Mouse (Mus musculus) heart, adult 18-20 months (tissue): ENCODE data around the gene Manba. TPM values are rescaled to one million over a fixed set of nuclear protein-coding genes. Genes with fewer than 3 reads are reported as not detected.
"Not testable (repeated sequence)": the region's sequence is repeated elsewhere in the genome, so short reads cannot be mapped to it uniquely, and the experiment has no call there.

Source experiments
- DNase-seq, 2 experiments: peaks; one replicate each; pipeline ENCODE4 v3.0.0; 2021 to 2022; ENCODE audit warnings: mixed read lengths in 1 of 2
- long read RNA-seq, 2 experiments: library from polyadenylated mRNA; stranded (forward); transcript quantifications; one replicate each; pipeline ENCODE4 v2.0.0; 2021
- total RNA-seq, 2 experiments: library from RNA; stranded (reverse); gene quantifications; 2 replicates each; pipeline ENCODE4 v1.2.3; 2021

Gene Manba
- 10 to 100 TPM; 15.0 to 17.5 TPM for total RNA-seq
- long read RNA-seq, experiment 1, transcript Manba-201 (17 exons, 3,675 nt): major isoform, 11 of 14 reads
- long read RNA-seq, experiment 1, partial matches to known transcripts: 0 of 14 reads
- long read RNA-seq, experiment 1, other reads (novel, unspliced or antisense): 3 of 14 reads
- long read RNA-seq, experiment 2, transcript Manba-201 (17 exons, 3,675 nt): major isoform, 5 of 6 reads
- long read RNA-seq, experiment 2, partial matches to known transcripts: 1 of 6 reads
- long read RNA-seq, experiment 2, other reads (novel, unspliced or antisense): 0 of 6 reads

DNA sequence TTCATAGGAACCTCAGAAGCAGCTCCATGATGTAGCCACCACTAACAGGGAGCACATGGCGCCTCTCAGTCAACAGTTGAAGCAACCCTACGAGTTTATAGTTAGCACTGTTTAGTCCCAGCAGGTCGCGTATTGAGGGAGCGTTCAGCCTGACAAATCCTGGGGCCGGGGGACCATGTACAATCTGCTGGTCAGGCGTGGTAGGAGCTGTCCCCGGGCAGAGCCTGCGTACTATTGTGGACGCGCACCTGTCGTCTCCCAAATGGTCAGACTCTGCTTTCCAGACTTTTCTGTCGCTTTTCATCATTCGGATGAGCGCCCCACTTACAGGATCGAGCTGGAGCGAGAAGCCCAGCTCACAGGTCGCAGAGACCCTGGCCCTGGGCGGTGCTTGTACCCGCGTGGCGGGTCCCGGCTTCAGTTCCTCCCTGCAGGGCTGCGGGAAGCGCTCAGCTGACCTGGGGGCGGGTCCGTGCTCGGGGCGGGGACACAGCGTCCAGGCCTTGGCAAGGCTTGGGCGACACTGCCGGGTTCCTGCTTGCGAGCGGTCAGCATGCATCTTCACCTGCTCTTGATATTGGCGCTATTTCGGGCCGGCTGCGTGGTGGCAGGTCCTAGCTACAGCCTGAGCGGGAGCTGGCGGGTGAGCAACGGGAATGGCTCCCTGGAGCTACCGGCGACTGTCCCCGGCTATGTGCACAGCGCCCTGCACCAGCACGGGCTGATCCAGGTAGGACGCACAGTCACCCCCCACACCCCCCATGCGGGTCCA lies at the start of gene Manba:
Manba (plus strand) TSS at position 484 of the 772 bp plus-strand sequence.
- DNase-seq: peak; percentile 88 to 89

- DNase-seq: no peak
Measured at GRCm38 (mm10) chr3:135436901-135437616, 48.4 kb upstream of the Manba start.

DNA sequence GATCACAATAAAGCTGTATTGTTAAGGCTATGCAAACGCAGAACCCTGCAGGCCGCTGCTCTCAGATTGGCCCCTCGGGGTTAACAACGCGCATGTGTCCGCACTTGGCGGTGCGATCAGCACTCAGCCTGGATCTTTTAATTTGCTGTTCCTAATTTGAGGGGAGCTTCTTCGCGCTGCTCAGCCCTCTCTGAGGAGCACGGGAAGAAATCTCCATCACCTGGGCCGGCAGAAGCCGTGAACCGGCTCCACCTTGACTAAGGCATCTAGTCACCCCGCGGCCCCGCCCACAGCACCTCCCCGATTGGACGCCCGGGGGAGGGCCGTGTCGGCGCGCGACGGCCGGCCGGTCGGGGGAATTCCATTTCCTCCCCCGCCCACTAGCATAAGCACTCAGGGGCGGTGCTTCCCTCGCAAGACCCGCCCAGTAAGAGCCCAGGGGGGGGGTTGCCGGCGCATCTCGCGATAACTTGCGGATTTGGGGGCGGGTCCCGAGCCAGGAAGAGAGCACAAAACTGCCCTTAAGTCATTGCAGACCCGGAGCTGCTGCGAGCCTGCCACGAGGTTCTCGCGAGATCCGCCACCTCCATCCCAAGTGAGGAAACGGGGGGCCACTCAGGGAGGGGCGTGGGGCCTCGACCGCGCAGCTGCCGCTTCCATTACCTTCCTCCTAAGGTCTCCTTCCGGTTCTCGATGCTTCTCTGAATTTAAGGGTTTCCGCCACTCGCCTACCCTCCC lies 47.5 kb upstream of the Manba start, which contains the start of gene Ube2d3:
Ube2d3 (plus strand) TSS at position 392 of the 738 bp plus-strand sequence.
- peak; percentile 98 to 100 for DNase-seq

DNA sequence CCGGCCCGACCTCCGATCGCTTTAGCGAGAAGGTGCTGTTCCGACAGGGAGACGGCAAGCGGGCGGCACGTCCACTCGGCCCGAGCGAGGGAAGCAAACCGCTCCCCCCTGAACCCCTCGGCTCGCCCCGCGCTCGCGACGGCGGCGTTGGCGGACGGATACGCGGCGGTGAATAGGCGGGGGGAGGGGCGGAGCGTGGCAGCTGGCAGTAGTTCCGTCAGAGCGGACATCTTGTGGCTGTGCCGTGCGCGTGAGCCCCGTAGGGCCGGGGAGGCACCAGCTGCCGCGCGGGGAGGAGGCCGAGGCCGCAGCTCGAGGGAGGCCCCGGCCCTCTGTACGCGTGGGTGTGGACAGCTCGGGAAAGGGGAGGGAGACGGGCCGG lies 46.9 kb upstream of the Manba start:
- peak; percentile 93 to 96 for DNase-seq

DNA sequence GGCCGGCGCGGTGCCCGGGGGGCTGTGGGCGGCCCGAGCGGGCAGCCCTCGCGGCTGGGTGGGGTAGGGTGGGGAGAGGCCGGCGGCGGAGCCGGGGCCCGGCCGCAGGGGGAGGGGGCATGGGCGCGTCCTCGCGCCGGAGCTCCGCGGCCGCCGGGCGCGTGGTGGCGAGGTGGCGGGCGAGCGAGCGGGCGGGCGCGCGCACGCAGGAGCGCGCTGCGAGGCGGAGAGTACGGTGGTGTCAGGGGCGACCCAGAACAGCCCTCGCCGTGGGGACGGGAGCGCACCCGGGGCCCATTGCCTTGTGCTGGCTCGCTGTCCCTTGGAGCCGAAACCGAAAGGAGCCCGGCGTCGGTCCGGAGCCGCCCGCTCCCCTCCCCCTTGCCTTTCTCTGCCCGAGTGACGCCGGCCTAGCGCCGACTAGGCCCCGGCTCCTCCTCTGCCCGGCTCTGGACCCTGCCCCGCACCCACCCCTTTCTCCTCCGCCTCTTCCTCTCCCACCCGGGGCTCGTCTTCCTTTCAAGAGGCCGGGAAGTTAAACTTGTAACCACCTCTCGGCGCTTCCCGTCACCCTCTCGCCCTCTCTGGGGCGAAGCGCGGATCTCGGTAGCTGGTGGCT lies 46.4 kb upstream of the Manba start:
- peak; percentile 89 to 93 for DNase-seq

DNA sequence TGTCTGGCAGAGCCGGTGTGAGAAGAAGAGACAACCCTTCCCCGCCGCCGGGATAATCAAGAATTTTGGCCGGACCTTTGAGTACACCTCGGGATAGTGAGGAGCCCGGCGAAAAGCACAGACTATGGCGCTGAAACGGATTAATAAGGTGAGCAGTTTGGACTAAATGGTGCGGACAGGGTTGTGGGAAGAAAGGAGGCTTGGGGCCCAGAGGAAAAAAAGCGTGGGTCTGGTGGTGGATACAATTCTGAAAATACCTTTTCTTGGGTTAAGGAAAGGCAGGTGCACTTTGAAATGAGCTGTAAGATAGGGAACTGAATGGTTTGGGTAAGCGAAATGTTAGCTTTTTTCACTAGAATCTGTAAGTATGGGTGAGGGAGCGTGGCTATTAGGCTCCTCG lies 45.8 kb upstream of the Manba start:
- no peak for DNase-seq

DNA sequence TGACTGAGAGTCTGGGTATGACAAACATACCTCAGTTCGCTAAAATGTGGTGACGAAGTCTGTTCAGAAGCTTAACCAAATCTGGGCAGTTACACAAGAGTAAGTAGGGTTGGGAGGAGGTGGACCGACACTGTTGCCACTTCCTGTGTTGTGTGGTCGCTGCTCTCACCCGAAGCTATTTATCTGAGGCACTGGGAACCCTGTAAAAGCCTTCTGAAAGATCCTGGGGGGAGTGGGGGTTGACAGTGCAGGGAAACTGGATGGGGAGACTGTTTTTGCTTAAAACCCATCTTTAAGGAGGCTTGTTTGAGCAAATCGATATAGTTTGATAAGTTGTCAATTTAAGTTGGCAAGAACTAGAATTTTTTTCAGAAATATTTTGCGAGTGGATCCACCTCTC lies 45.2 kb upstream of the Manba start:
- peak; percentile 31 to 50 for DNase-seq

GRCm38 (mm10) chr3:135440621-135441020 lies 44.8 kb upstream of the Manba start:
- DNase-seq: peak in 1 of 2 experiments; percentile 29

GRCm38 (mm10) chr3:135444930-135445329 lies 40.5 kb upstream of the Manba start:
- no peak for DNase-seq

GRCm38 (mm10) chr3:135458981-135459380 lies 26.4 kb upstream of the Manba start:
- no peak for DNase-seq

- no peak for DNase-seq
Measured at GRCm38 (mm10) chr3:135468402-135468801, 17.0 kb upstream of the Manba start.

DNA sequence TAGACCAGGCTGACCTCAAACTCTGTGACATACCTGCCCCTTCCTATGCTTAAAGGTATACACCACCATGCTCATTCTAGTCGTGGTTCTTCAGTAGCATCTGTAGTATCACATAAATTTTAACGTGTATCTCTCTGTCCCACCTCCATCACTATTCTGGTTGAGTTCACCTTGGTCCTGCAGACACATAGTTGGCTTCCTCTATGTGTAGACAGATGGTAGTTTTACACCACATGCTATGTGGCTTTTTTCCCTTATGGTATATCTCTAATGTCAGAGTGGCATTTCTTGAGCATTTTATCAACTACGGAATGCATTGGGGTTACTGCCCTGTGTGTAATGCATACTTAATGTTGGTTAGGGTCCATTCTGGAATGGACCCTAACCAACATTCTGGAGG lies 16.3 kb upstream of the Manba start:
- no peak for DNase-seq

DNA sequence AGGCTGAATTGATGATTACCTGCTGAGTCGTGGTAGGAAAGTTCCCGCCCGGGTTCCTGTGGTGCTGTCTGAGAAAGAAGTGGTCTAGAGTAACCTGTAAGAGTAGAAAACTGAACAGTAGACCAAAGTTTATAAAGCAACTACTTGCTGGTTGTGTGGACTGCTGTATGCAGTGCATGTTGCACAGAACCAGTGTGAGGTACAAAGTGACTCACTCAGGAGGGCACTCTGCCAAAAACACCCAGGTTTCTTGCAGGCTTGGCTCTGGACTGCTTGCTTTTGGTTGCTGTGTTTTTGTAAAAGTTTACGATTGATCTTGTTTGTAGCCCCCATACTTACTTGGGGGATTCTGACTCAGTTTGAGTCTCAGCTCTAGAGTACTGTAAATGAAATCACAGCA lies 15.4 kb upstream of the Manba start:
- DNase-seq: peak; percentile 70 to 81

DNA sequence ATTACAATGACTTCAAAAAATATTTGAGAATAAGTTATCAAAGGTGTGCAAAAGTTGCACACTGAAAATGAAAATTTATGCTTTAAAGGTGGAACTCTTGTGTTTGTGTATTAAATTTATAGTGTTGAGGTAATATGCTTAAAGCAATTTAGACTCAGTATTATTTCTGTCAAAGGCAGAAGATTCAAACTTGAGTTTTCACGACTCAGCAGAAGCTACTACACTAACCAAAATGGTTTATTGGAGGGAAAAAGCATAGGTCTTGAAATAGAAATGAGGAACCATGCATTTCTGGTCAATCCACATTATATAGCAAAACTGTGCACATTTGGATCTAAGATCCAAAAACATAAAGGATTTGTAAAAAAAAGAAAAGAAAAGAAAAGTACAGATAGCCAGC lies 14.6 kb upstream of the Manba start:
- DNase-seq: no peak

- DNase-seq: no peak
Measured at GRCm38 (mm10) chr3:135475025-135475424, 10.4 kb upstream of the Manba start.

DNA sequence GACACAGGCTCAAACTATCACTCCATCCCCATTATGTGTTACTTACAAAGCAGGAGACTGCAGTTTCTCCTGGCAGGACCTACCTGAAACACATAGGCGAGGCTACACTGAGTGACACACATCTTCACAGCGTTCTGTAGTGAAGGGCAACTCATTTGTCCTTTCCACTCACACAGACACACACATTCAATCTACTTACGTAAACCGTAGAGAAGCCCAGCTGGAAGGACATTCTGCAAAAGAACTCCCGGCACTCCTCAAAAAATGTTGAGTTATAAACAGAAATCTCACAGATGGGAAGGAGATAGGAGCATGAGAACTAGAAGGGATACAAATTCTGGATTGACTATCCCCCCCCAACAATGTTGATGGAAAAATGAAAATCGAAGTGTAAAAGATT lies 9.1 kb upstream of the Manba start:
- no peak for DNase-seq

GRCm38 (mm10) chr3:135476977-135477376 lies 8.4 kb upstream of the Manba start:
- no peak for DNase-seq

DNA sequence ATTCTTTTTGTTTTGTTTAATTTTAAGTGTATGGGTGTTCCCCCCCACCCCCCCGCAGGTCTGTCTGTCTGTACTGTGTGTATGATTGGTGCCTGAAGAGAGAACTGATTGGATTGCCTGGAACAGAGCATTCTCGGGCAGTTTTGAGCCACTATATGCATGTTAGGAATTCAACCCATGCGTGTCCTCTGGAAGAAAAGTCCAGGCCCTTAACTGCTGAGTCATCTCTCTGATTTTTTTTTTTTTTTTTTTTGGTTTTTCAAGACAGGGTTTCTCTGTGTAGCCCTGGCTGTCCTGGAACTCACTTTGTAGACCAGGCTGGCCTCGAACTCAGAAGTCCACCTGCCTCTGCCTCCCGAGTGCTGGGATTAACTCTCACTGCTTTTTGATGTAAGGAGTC lies 6.3 kb upstream of the Manba start:
- not testable (repeated sequence) for DNase-seq

- no peak for DNase-seq
Measured at GRCm38 (mm10) chr3:135480767-135481166, 4.6 kb upstream of the Manba start.

- no peak for DNase-seq
Measured at GRCm38 (mm10) chr3:135481608-135482007, 3.8 kb upstream of the Manba start.

- not testable (repeated sequence) for DNase-seq
Measured at GRCm38 (mm10) chr3:135484650-135485049, 761 bp upstream of the Manba start.

- DNase-seq: no peak
Measured at GRCm38 (mm10) chr3:135485900-135486241, 460 bp downstream of the Manba start.
